Mouse (Mus musculus): ENCODE measurements at regions not wholly inside any gene's neighbourhood (a gene's known extent, or its start where the extent isn't known, plus 50 kb on each side); places are given as distances from the start of the nearest gene placed in this dataset.

- Histone ChIP-seq H3K36me3 (ENCODE audit: control insufficient read depth, insufficient read depth) (no peaks in the 10 kb centered on the region), H3K79me2 (ENCODE audit: control insufficient read depth, insufficient read depth) (no peaks in the 10 kb centered on the region), H3K27me3 (ENCODE audit: control insufficient read depth, insufficient read depth, insufficient read length) (no peaks in the 10 kb centered on the region), H3K4me3 (ENCODE audit: insufficient read depth, poor library complexity, severe bottlenecking) (no peak overlapping the region), H3ac (ENCODE audit: control insufficient read depth, insufficient read length, low read depth) (no peak overlapping the region), H3K79me3 (ENCODE audit: low read depth) (no peaks in the 10 kb centered on the region)
- TF ChIP-seq MYOD1 (IDR thresholded peaks at IDR 0.05; ENCODE audit: control insufficient read depth, insufficient read length, low read depth) = no peak
- TF ChIP-seq CEBPB (IDR thresholded peaks at IDR 0.05; ENCODE audit: low read depth) = no peak
- TF ChIP-seq MAX (IDR thresholded peaks at IDR 0.05) = no peak
- no peak for TF ChIP-seq FOSL1 (IDR thresholded peaks at IDR 0.05; ENCODE audit: insufficient read depth, low read length, poor library complexity, severe bottlenecking)
- no peak for TF ChIP-seq MYOG (IDR thresholded peaks at IDR 0.05; ENCODE audit: control insufficient read depth, extremely low read depth, insufficient read length)
- TF ChIP-seq CTCF (IDR thresholded peaks at IDR 0.05; ENCODE audit: control insufficient read depth, insufficient read depth, insufficient read length) = no peak
- TF ChIP-seq USF1 (IDR thresholded peaks at IDR 0.05; ENCODE audit: low read depth) = no peak
Observed at GRCm38 (mm10) chr3:120019826-120020683, 235.8 kb upstream of the Ptbp2 start.

DNA sequence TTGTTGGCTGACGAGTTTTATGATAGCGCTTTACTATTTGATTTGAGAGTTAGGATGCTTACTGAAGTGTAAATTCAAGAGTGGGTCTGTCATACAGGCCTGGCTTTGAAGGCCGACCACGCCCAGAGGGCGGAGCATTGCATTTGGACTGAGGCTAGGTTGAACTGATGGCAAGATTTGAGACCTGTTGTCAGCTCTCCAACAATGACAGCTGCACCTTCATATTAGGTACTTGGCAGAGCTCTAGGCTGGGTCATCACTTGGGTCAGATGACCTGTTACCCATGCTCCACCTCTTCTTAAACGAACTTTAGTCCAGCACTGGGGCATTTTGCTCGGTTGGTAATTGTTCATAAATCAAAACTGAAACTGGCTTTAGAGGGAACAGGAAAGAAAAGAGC, 231.1 kb upstream of the Ptbp2 start:
- Histone ChIP-seq H3K79me2 (ENCODE audit: control insufficient read depth, insufficient read depth) (no peaks in the 10 kb centered on the region), H3ac (ENCODE audit: control insufficient read depth, insufficient read length, low read depth) (no peak overlapping the region), H3K79me3 (ENCODE audit: low read depth) (no peaks in the 10 kb centered on the region), H3K36me3 (ENCODE audit: control insufficient read depth, insufficient read depth) (no peaks in the 10 kb centered on the region), H3K27me3 (ENCODE audit: control insufficient read depth, insufficient read depth, insufficient read length) (no peaks in the 10 kb centered on the region), H3K4me3 (ENCODE audit: insufficient read depth, poor library complexity, severe bottlenecking) (no peak overlapping the region)
- no peak for TF ChIP-seq CEBPB (IDR thresholded peaks at IDR 0.05; ENCODE audit: low read depth)
- TF ChIP-seq MAX (IDR thresholded peaks at IDR 0.05) = no peak
- TF ChIP-seq MYOD1 (IDR thresholded peaks at IDR 0.05; ENCODE audit: control insufficient read depth, insufficient read length, low read depth) = no peak
- no peak for TF ChIP-seq FOSL1 (IDR thresholded peaks at IDR 0.05; ENCODE audit: insufficient read depth, low read length, poor library complexity, severe bottlenecking)
- no peak for TF ChIP-seq MYOG (IDR thresholded peaks at IDR 0.05; ENCODE audit: control insufficient read depth, extremely low read depth, insufficient read length)
- TF ChIP-seq USF1 (IDR thresholded peaks at IDR 0.05; ENCODE audit: low read depth) = no peak
- no peak for TF ChIP-seq CTCF (IDR thresholded peaks at IDR 0.05; ENCODE audit: control insufficient read depth, insufficient read depth, insufficient read length)

DNA sequence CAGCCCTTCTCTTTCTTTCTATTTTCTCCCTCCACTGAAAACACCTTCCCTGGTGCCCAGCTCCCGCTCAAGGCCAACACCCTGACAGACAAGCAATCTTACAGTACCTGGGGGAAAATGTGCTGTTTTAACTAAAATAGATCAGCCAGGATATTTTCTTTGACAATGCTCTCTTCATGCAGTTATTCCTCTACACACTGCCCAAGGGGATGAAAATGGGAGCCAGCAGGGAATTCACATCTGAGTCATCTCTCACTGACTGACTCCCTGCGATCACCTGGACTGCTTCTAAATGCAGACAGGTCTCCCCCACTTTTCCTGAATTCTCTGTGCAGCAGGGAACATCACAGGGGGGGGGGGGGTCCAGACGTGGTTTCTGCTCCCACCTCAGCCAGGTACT, 227.6 kb upstream of the Ptbp2 start:
- Histone ChIP-seq H3K79me2 (ENCODE audit: control insufficient read depth, insufficient read depth) (no peaks in the 10 kb centered on the region), H3K4me3 (ENCODE audit: insufficient read depth, poor library complexity, severe bottlenecking) (no peak overlapping the region), H3ac (ENCODE audit: control insufficient read depth, insufficient read length, low read depth) (no peak overlapping the region), H3K36me3 (ENCODE audit: control insufficient read depth, insufficient read depth) (no peaks in the 10 kb centered on the region), H3K79me3 (ENCODE audit: low read depth) (no peaks in the 10 kb centered on the region), H3K27me3 (ENCODE audit: control insufficient read depth, insufficient read depth, insufficient read length) (no peaks in the 10 kb centered on the region)
- TF ChIP-seq MYOG (IDR thresholded peaks at IDR 0.05; ENCODE audit: control insufficient read depth, extremely low read depth, insufficient read length) (no peak), MAX (IDR thresholded peaks at IDR 0.05) (no peak), CEBPB (IDR thresholded peaks at IDR 0.05; ENCODE audit: low read depth) (no peak), USF1 (IDR thresholded peaks at IDR 0.05; ENCODE audit: low read depth) (no peak), CTCF (IDR thresholded peaks at IDR 0.05; ENCODE audit: control insufficient read depth, insufficient read depth, insufficient read length) (no peak), FOSL1 (IDR thresholded peaks at IDR 0.05; ENCODE audit: insufficient read depth, low read length, poor library complexity, severe bottlenecking) (no peak), MYOD1 (IDR thresholded peaks at IDR 0.05; ENCODE audit: control insufficient read depth, insufficient read length, low read depth) (no peak)

GRCm38 (mm10) chr3:120008110-120008509, 223.8 kb upstream of the Ptbp2 start:
- Histone ChIP-seq H3K79me2 (ENCODE audit: control insufficient read depth, insufficient read depth) (no peaks in the 10 kb centered on the region), H3K4me3 (ENCODE audit: insufficient read depth, poor library complexity, severe bottlenecking) (no peak overlapping the region), H3K36me3 (ENCODE audit: control insufficient read depth, insufficient read depth) (no peaks in the 10 kb centered on the region), H3K27me3 (ENCODE audit: control insufficient read depth, insufficient read depth, insufficient read length) (no peaks in the 10 kb centered on the region), H3K79me3 (ENCODE audit: low read depth) (no peaks in the 10 kb centered on the region), H3ac (ENCODE audit: control insufficient read depth, insufficient read length, low read depth) (no peak overlapping the region)
- TF ChIP-seq CEBPB (IDR thresholded peaks at IDR 0.05; ENCODE audit: low read depth) (no peak), FOSL1 (IDR thresholded peaks at IDR 0.05; ENCODE audit: insufficient read depth, low read length, poor library complexity, severe bottlenecking) (no peak), CTCF (IDR thresholded peaks at IDR 0.05; ENCODE audit: control insufficient read depth, insufficient read depth, insufficient read length) (no peak), MAX (IDR thresholded peaks at IDR 0.05) (no peak), USF1 (IDR thresholded peaks at IDR 0.05; ENCODE audit: low read depth) (no peak), MYOG (IDR thresholded peaks at IDR 0.05; ENCODE audit: control insufficient read depth, extremely low read depth, insufficient read length) (no peak), MYOD1 (IDR thresholded peaks at IDR 0.05; ENCODE audit: control insufficient read depth, insufficient read length, low read depth) (no peak)

DNA sequence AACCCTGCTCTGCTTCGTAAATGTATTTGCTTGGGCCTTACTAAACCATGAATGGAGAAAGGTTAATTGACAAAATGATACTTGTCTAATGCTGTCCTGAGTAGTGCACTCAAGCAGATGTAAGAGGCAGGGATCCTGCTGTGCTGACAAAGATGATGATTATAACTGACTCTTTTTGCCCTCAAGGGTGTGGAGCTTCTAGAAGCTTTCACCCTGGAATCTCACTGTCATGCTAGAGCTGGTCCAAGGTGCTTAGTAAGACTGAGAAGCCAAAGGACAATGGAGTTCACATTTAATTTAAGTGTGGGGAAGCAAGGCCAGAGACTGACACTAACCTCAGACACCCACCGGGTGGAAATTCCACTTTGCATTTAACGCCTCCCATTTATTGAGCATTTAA, 220.3 kb upstream of the Ptbp2 start:
- no peaks in the 10 kb centered on the region for H3K79me3 ChIP-seq (ENCODE audit: low read depth)
- no peaks in the 10 kb centered on the region for H3K79me2 ChIP-seq (ENCODE audit: control insufficient read depth, insufficient read depth)
- H3K27me3 ChIP-seq (ENCODE audit: control insufficient read depth, insufficient read depth, insufficient read length) = no peaks in the 10 kb centered on the region
- no peak overlapping the region for H3ac ChIP-seq (ENCODE audit: control insufficient read depth, insufficient read length, low read depth)
- TF ChIP-seq USF1 (IDR thresholded peaks at IDR 0.05; ENCODE audit: low read depth) = no peak
- TF ChIP-seq CTCF (IDR thresholded peaks at IDR 0.05; ENCODE audit: control insufficient read depth, insufficient read depth, insufficient read length) = no peak
- no peak for TF ChIP-seq MAX (IDR thresholded peaks at IDR 0.05)
- no peak for TF ChIP-seq MYOG (IDR thresholded peaks at IDR 0.05; ENCODE audit: control insufficient read depth, extremely low read depth, insufficient read length)
- TF ChIP-seq FOSL1 (IDR thresholded peaks at IDR 0.05; ENCODE audit: insufficient read depth, low read length, poor library complexity, severe bottlenecking) = no peak
- no peak overlapping the region for H3K4me3 ChIP-seq (ENCODE audit: insufficient read depth, poor library complexity, severe bottlenecking)
- no peaks in the 10 kb centered on the region for H3K36me3 ChIP-seq (ENCODE audit: control insufficient read depth, insufficient read depth)

All from C2C12 (cell line).